Comparison of ENCODE assay signal across 24 mouse cellular contexts in genomic region chr3:80867328-80867727, GRCm38 (mm10). TPM values are rescaled to one million over a fixed set of nuclear protein-coding genes. Genes with fewer than 3 reads are reported as not detected.
A peak's percentile ranks its signal among the peaks of the same experiment; 100 is the strongest.
DNase-seq lines count a peak whose midpoint lies in the region; ATAC-seq lines count a peak whose summit lies in the region.
"Had no signal": no experiment of that assay in that cellular context is flagged by ENCODE, and none has a peak within 500 bp of the region (broad histone marks: within the 10 kb centered on the region; RNA-seq: fewer than 3 reads in every experiment).

No protein-coding gene starts in this region.

- no peak for DNase-seq in frontal cortex, postnatal 10 days (ENCODE audit: low spot score in 2 of 2)
- peak; percentile 30 to 36 for DNase-seq in right cerebral cortex, adult 2 months (ENCODE audit: low spot score in 2 of 2)
- DNase-seq in right cerebral cortex, postnatal 14 days = no peak
- DNase-seq in left cerebral cortex, postnatal 25 days (ENCODE audit: low spot score in 2 of 2) = peak; percentile 20 to 84
- DNase-seq in thymus, postnatal 0 days (ENCODE audit: low spot score) = no peak
- DNase-seq in thymus, postnatal 10 days (ENCODE audit: low spot score in 2 of 2) = no peak
- DNase-seq: adrenal gland, adult 8-10 months; cerebellum, adult 9-10 months; cerebellum, postnatal 36 days; heart, postnatal 10 days; kidney, postnatal 14 days; liver; lung, adult 2 months; lung, postnatal 10 days; retina, postnatal 1 day; thymus, postnatal 4 days had no signal

- intact Hi-C loops in left cerebral cortex, postnatal 25 days (cut with DNase I) = no loop called here

- ATAC-seq in frontal cortex, adult (ENCODE audit: low TSS enrichment) = peak; percentile 99
- ATAC-seq: forebrain, embryonic 15.5 days; intestine, postnatal 0 days; midbrain, embryonic 13.5 days had no signal

RNA-seq across cellular contexts. Expression of gene Glrb, which starts 46.1 kb away (rescaled TPM):
- total RNA-seq in left cerebral cortex, postnatal 25 days (2021) = 100 to 1,000 TPM; 200 to 208 TPM
- 3.3 and 4.4 TPM in 2 replicates for polyA plus RNA-seq in thymus, postnatal 0 days (2015; fragmentation: Nextera tagmentation; extraction: Ambion mirVana)
- total RNA-seq: hematopoietic stem cell, adult 5-6 weeks; megakaryocyte-erythroid progenitor cell, adult 5-6 weeks had no signal
- polyA plus RNA-seq: G1E, macrophage had no signal

Comparison
In these comparisons a context has a peak if more than half of its experiments do, and no peak if none do; other contexts are left out.
1. DNase-seq: peak in right cerebral cortex, adult 2 months (2 of 2) and left cerebral cortex, postnatal 25 days (2 of 2); none in frontal cortex, postnatal 10 days (0 of 2), right cerebral cortex, postnatal 14 days (single experiment), thymus, postnatal 0 days (single experiment) and thymus, postnatal 10 days (0 of 2).